Mouse (Mus musculus) heart, postnatal 0 days (tissue): ENCODE measurements around the gene Cldn6. TPM values are rescaled to one million over a fixed set of nuclear protein-coding genes. Genes with fewer than 3 reads are reported as not detected.

Source experiments
- ATAC-seq: fragments of 200-750 bp; cut with Nextera tagmentation; 2 replicates; pipeline ENCODE4 v1.8.0; 2017; ENCODE audit warnings: low read depth, moderate number of reproducible peaks, moderate library complexity; ENCODE audit not compliant: insufficient read depth
- DNase-seq: peaks from one replicate; pipeline ENCODE4 v3.0.0-alpha.2; 2016; ENCODE audit warnings: low spot score
- H3K27ac ChIP-seq: fragments of 300-500 bp; sonication (generic); 2 replicates; pipeline ENCODE4 v1.5.1; 2014; ENCODE audit warnings: low read depth, mild to moderate bottlenecking
- H3K27me3 ChIP-seq: fragments of 300-500 bp; sonication (generic); 2 replicates; pipeline ENCODE4 v1.6.1; 2014; ENCODE audit warnings: low read length, mixed read lengths; ENCODE audit not compliant: control insufficient read depth, insufficient read depth
- H3K36me3 ChIP-seq: fragments of 300-500 bp; sonication (generic); replicated peaks from 2 replicates; pipeline ENCODE4 v1.6.1; 2014; ENCODE audit warnings: low read length, mixed read lengths; ENCODE audit not compliant: control insufficient read depth, insufficient read depth
- H3K4me1 ChIP-seq: fragments of 300-500 bp; sonication (generic); 2 replicates; pipeline ENCODE4 v1.6.1; 2014; ENCODE audit warnings: antibody characterized with exemption; ENCODE audit not compliant: control insufficient read depth, insufficient read depth
- H3K4me2 ChIP-seq: fragments of 300-500 bp; sonication (generic); 2 replicates; pipeline ENCODE4 v1.6.1; 2014; ENCODE audit warnings: low read depth, mild to moderate bottlenecking, low read length, moderate library complexity
- H3K4me3 ChIP-seq: fragments of 300-500 bp; sonication (generic); 2 replicates; pipeline ENCODE4 v1.5.1; 2014; ENCODE audit warnings: low read depth, low read length
- H3K9ac ChIP-seq: fragments of 300-500 bp; sonication (generic); replicated peaks from 2 replicates; pipeline ENCODE4 v1.6.1; 2014; ENCODE audit warnings: low read depth, low read length, mixed read lengths
- H3K9me3 ChIP-seq: fragments of 300-500 bp; sonication (generic); replicated peaks from 2 replicates; pipeline ENCODE4 v1.6.1; 2016; ENCODE audit warnings: low read length; ENCODE audit not compliant: control insufficient read depth
- CTCF ChIP-seq: IDR thresholded peaks from 2 replicates; pipeline ENCODE4 v1.5.1; 2016; ENCODE audit warnings: antibody characterized with exemption, control low read depth, low read depth
- EP300 ChIP-seq: IDR thresholded peaks from 2 replicates; pipeline ENCODE4 v1.6.1; 2016; ENCODE audit warnings: antibody characterized with exemption, low read depth
- WGBS: fragments of 180-500 bp; shearing (Covaris S2); extraction: QIAGEN DNeasy Blood & Tissue Kit; methylation state at CpG from one replicate; pipeline ENCODE4 v1.1.7; 2014; 5-methylcytosine and 5-hydroxymethylcytosine counted together
- polyA plus RNA-seq: library from polyadenylated mRNA; unstranded; fragments of >200 nt; fragmentation: Nextera tagmentation; extraction: Ambion mirVana; gene quantifications from 2 replicates; pipeline ENCODE4 v1.2.1, GENCODE M21; 2015
- total RNA-seq: library from RNA; depleted of rRNA; stranded (reverse); fragments of >200 nt; gene quantifications from 2 replicates; pipeline ENCODE4 v1.2.3, GENCODE M21; 2014; ENCODE audit warnings: low replicate concordance; rRNA removed

Gene Cldn6
- total RNA-seq (not detected in 2 replicates), polyA plus RNA-seq (not detected in 2 replicates)

- no peak for TF ChIP-seq EP300
- no peak for TF ChIP-seq CTCF
Observed at GRCm38 (mm10) chr17:23679127-23679835, at the start of gene Cldn6. Cldn6 (plus strand) TSS chr17:23679249.

GRCm38 (mm10) chr17:23630195-23631020 lies 48.6 kb upstream of the Cldn6 start:
- Histone ChIP-seq H3K36me3 (no peaks in the 10 kb centered on the region), H3K27ac (no peak overlapping the region), H3K9ac (no peak overlapping the region), H3K4me2 (peak overlapping the region; percentile 56), H3K4me3 (0 out of 2 replicates have a peak overlapping the region, but pooled peaks have one; percentile 19), H3K9me3 (no peaks in the 10 kb centered on the region), H3K27me3 (0 out of 2 replicates have a peak, but pooled peaks cover 12% of the 10 kb centered on the region), H3K4me1 (no peaks in the 10 kb centered on the region)
- 15% methylated on average over 22 of the region's 22 CpGs for WGBS
- peak; percentile 82 for TF ChIP-seq CTCF
- no peak for TF ChIP-seq EP300
- ATAC-seq: peak; percentile 86
- peak; percentile 61 for DNase-seq

More at GRCm38 (mm10) chr17:23679127-23679835, at the start of gene Cldn6:
- peaks cover 63% of the 10 kb centered on the region for H3K27me3 ChIP-seq
- H3K4me1 ChIP-seq: peaks cover 23% of the 10 kb centered on the region; the same call in 1 of the 2 replicates
- no peaks in the 10 kb centered on the region for H3K9me3 ChIP-seq
- H3K9ac ChIP-seq: no peak within 1 kb of the TSS
- H3K4me2 ChIP-seq: peak within 1 kb of the TSS; percentile 40; the same call in 1 of the 2 replicates
- peak within 1 kb of the TSS; percentile 26 for H3K4me3 ChIP-seq
- no peak for ATAC-seq
- H3K27ac ChIP-seq: no peak within 1 kb of the TSS
- DNase-seq: no peak
- H3K36me3 ChIP-seq: 0 out of 2 replicates have a peak, but pooled peaks cover 4% of the 10 kb centered on the region
- 5% methylated on average over 38 of the region's 38 CpGs for WGBS

- Histone ChIP-seq H3K27ac (no peak overlapping the region), H3K4me3 (no peak overlapping the region), H3K36me3 (no peaks in the 10 kb centered on the region), H3K27me3 (0 out of 2 replicates have a peak, but pooled peaks cover 18% of the 10 kb centered on the region), H3K9me3 (no peaks in the 10 kb centered on the region), H3K9ac (no peak overlapping the region), H3K4me1 (no peaks in the 10 kb centered on the region), H3K4me2 (no peak overlapping the region)
- 71% methylated on average over 8 of the region's 8 CpGs for WGBS
- DNase-seq (no peak), ATAC-seq (no peak)
- TF ChIP-seq CTCF (no peak), EP300 (no peak)
Observed at GRCm38 (mm10) chr17:23631241-23631640, 47.8 kb upstream of the Cldn6 start.

GRCm38 (mm10) chr17:23644613-23645495 lies 34.2 kb upstream of the Cldn6 start, which contains the start of gene Mmp25:
Mmp25 (minus strand) TSS chr17:23645277.
- Histone ChIP-seq H3K36me3 (no peaks in the 10 kb centered on the region), H3K9me3 (no peaks in the 10 kb centered on the region), H3K9ac (peak within 1 kb of the TSS; percentile 43), H3K4me1 (peaks cover 8% of the 10 kb centered on the region; the same call in 1 of the 2 replicates), H3K27me3 (peaks cover 13% of the 10 kb centered on the region), H3K4me3 (peak within 1 kb of the TSS; percentile 53), H3K4me2 (peak within 1 kb of the TSS; percentile 84), H3K27ac (no peak within 1 kb of the TSS)
- ATAC-seq (peak; percentile 24; the same call in 1 of the 2 replicates), DNase-seq (no peak)
- WGBS: 2% methylated on average over 58 of the region's 58 CpGs
- TF ChIP-seq EP300 (no peak), CTCF (no peak)
